Mouse (Mus musculus): ENCODE data around the gene Chrne. TPM values are rescaled to one million over a fixed set of nuclear protein-coding genes. Genes with fewer than 3 reads are reported as not detected.

The Chrne gene
- total and polyA plus RNA-seq, 2 experiments from 2014 or later, result 0.78 TPM; not detected in 1

GRCm38 (mm10) chr11:70663101-70663500 lies 44.1 kb upstream of the Chrne start:
- no peak for ATAC-seq (ENCODE audit: low FRiP score)
- TF ChIP-seq CTCF (IDR thresholded peaks at IDR 0.05), result no peak
- no peaks in the 10 kb centered on the region for H3K9me3 ChIP-seq (ENCODE audit: low read length)
- H3K9ac ChIP-seq (replicated peaks; ENCODE audit: low read length, poor library complexity, severe bottlenecking), result no peak overlapping the region
- H3K4me1 ChIP-seq (ENCODE audit: insufficient read depth, low read length), result no peaks in the 10 kb centered on the region
- 87% methylated on average over 8 of the region's 8 CpGs for WGBS
- H3K4me2 ChIP-seq (ENCODE audit: low read depth, low read length, poor library complexity, severe bottlenecking), result no peak overlapping the region
- peaks cover 33% of the 10 kb centered on the region for H3K36me3 ChIP-seq (ENCODE audit: insufficient read depth, low read length)
- no peak overlapping the region for H3K27ac ChIP-seq (ENCODE audit: low read depth, low read length)
- no peak for DNase-seq (ENCODE audit: low spot score)
- H3K4me3 ChIP-seq (ENCODE audit: low read depth, low read length), result no peak overlapping the region
- H3K27me3 ChIP-seq (ENCODE audit: insufficient read depth, low read length), result no peaks in the 10 kb centered on the region

- no peak for DNase-seq (ENCODE audit: low spot score)
- no peak overlapping the region for H3K27ac ChIP-seq (ENCODE audit: low read depth, low read length)
- peaks cover 30% of the 10 kb centered on the region for H3K36me3 ChIP-seq (ENCODE audit: insufficient read depth, low read length)
- no peak overlapping the region for H3K4me2 ChIP-seq (ENCODE audit: low read depth, low read length, poor library complexity, severe bottlenecking)
- ATAC-seq (ENCODE audit: low FRiP score), result no peak
- peaks cover 5% of the 10 kb centered on the region; the same call in 1 of the 2 replicates for H3K4me1 ChIP-seq (ENCODE audit: insufficient read depth, low read length)
- H3K9ac ChIP-seq (replicated peaks; ENCODE audit: low read length, poor library complexity, severe bottlenecking), result no peak overlapping the region
- 88% methylated on average over 8 of the region's 8 CpGs for WGBS
- no peaks in the 10 kb centered on the region for H3K9me3 ChIP-seq (ENCODE audit: low read length)
- H3K4me3 ChIP-seq (ENCODE audit: low read depth, low read length), result no peak overlapping the region
- no peaks in the 10 kb centered on the region for H3K27me3 ChIP-seq (ENCODE audit: insufficient read depth, low read length)
- TF ChIP-seq CTCF (IDR thresholded peaks at IDR 0.05), result no peak
Observed at GRCm38 (mm10) chr11:70660571-70660970, 41.6 kb upstream of the Chrne start.

GRCm38 (mm10) chr11:70658942-70659341 lies 39.9 kb upstream of the Chrne start:
- TF ChIP-seq CTCF (IDR thresholded peaks at IDR 0.05), result no peak
- ATAC-seq (ENCODE audit: low FRiP score) (no peak), DNase-seq (ENCODE audit: low spot score) (no peak)
- Histone ChIP-seq H3K4me2 (ENCODE audit: low read depth, low read length, poor library complexity, severe bottlenecking) (no peak overlapping the region), H3K36me3 (ENCODE audit: insufficient read depth, low read length) (peaks cover 16% of the 10 kb centered on the region), H3K4me3 (ENCODE audit: low read depth, low read length) (no peak overlapping the region), H3K9ac (replicated peaks; ENCODE audit: low read length, poor library complexity, severe bottlenecking) (no peak overlapping the region), H3K27ac (ENCODE audit: low read depth, low read length) (no peak overlapping the region), H3K27me3 (ENCODE audit: insufficient read depth, low read length) (no peaks in the 10 kb centered on the region), H3K9me3 (ENCODE audit: low read length) (no peaks in the 10 kb centered on the region), H3K4me1 (ENCODE audit: insufficient read depth, low read length) (peaks cover 5% of the 10 kb centered on the region; the same call in 1 of the 2 replicates)
- WGBS, result 80% methylated on average over 8 of the region's 8 CpGs

GRCm38 (mm10) chr11:70658521-70658920 lies 39.5 kb upstream of the Chrne start:
- Histone ChIP-seq H3K4me3 (ENCODE audit: low read depth, low read length) (no peak overlapping the region), H3K9ac (replicated peaks; ENCODE audit: low read length, poor library complexity, severe bottlenecking) (no peak overlapping the region), H3K27ac (ENCODE audit: low read depth, low read length) (no peak overlapping the region), H3K9me3 (ENCODE audit: low read length) (no peaks in the 10 kb centered on the region), H3K4me2 (ENCODE audit: low read depth, low read length, poor library complexity, severe bottlenecking) (no peak overlapping the region), H3K27me3 (ENCODE audit: insufficient read depth, low read length) (no peaks in the 10 kb centered on the region), H3K36me3 (ENCODE audit: insufficient read depth, low read length) (peaks cover 13% of the 10 kb centered on the region), H3K4me1 (ENCODE audit: insufficient read depth, low read length) (peaks cover 5% of the 10 kb centered on the region; the same call in 1 of the 2 replicates)
- 92% methylated on average over 5 of the region's 5 CpGs for WGBS
- ATAC-seq (ENCODE audit: low FRiP score), result no peak
- no peak for DNase-seq (ENCODE audit: low spot score)
- TF ChIP-seq CTCF (IDR thresholded peaks at IDR 0.05), result no peak

GRCm38 (mm10) chr11:70657991-70658390 lies 39.0 kb upstream of the Chrne start:
- DNase-seq (ENCODE audit: low spot score) (no peak), ATAC-seq (ENCODE audit: low FRiP score) (no peak)
- no peak for TF ChIP-seq CTCF (IDR thresholded peaks at IDR 0.05)
- Histone ChIP-seq H3K9me3 (ENCODE audit: low read length) (no peaks in the 10 kb centered on the region), H3K9ac (replicated peaks; ENCODE audit: low read length, poor library complexity, severe bottlenecking) (no peak overlapping the region), H3K27me3 (ENCODE audit: insufficient read depth, low read length) (no peaks in the 10 kb centered on the region), H3K4me3 (ENCODE audit: low read depth, low read length) (no peak overlapping the region), H3K36me3 (ENCODE audit: insufficient read depth, low read length) (peaks cover 11% of the 10 kb centered on the region), H3K27ac (ENCODE audit: low read depth, low read length) (no peak overlapping the region), H3K4me2 (ENCODE audit: low read depth, low read length, poor library complexity, severe bottlenecking) (no peak overlapping the region), H3K4me1 (ENCODE audit: insufficient read depth, low read length) (peaks cover 5% of the 10 kb centered on the region; the same call in 1 of the 2 replicates)
- WGBS, result 61% methylated on average over 9 of the region's 9 CpGs

- 53% methylated on average over 6 of the region's 6 CpGs for WGBS
- Histone ChIP-seq H3K36me3 (ENCODE audit: insufficient read depth, low read length) (peaks cover 8% of the 10 kb centered on the region), H3K27ac (ENCODE audit: low read depth, low read length) (no peak overlapping the region), H3K9me3 (ENCODE audit: low read length) (no peaks in the 10 kb centered on the region), H3K4me2 (ENCODE audit: low read depth, low read length, poor library complexity, severe bottlenecking) (no peak overlapping the region), H3K4me1 (ENCODE audit: insufficient read depth, low read length) (peaks cover 8% of the 10 kb centered on the region), H3K27me3 (ENCODE audit: insufficient read depth, low read length) (no peaks in the 10 kb centered on the region), H3K4me3 (ENCODE audit: low read depth, low read length) (no peak overlapping the region), H3K9ac (replicated peaks; ENCODE audit: low read length, poor library complexity, severe bottlenecking) (no peak overlapping the region)
- no peak for DNase-seq (ENCODE audit: low spot score)
- no peak for ATAC-seq (ENCODE audit: low FRiP score)
- no peak for TF ChIP-seq CTCF (IDR thresholded peaks at IDR 0.05)
Observed at GRCm38 (mm10) chr11:70657573-70657972, 38.6 kb upstream of the Chrne start.

Measured in midbrain, postnatal 0 days (tissue).